Mouse (Mus musculus) liver, adult 2 months (tissue): ENCODE measurements around the gene Ccn5.
A peak's percentile ranks its signal among the peaks of the same experiment; 100 is the strongest.

ENCODE experiments used
- CTCF ChIP-seq: fragments of 200-500 bp; IDR thresholded peaks from 2 replicates; pipeline ENCODE4 v1.5.1; 2011; ENCODE audit warnings: low read depth, low read length, control low read depth
- POLR2A ChIP-seq: fragments of 200-500 bp; IDR thresholded peaks from 2 replicates; pipeline ENCODE4 v1.6.1; 2011; ENCODE audit warnings: low read length, control low read depth; ENCODE audit not compliant: insufficient read depth; ENCODE audit errors: extremely low read depth

DNA sequence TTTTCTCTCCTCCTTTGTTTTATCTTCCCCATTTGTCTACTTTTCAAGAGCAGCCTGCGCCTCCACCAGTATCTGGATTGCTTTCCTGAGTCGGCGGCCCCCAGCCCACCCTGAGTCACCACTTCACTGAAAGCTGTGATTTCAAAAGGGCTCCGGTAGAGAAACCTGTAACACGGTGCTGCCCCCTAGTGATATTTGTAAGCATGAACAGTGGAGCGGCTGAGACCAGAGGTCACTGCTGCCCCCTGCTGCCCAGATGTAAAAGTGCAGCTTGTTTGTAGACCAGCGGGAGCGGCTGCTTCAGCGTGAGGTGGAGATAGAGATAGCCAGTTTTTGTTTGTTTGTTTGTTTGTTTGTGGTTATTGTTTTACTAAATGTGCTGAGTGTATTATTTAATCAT is 17.4 kb downstream of the Ccn5 start:
- TF ChIP-seq CTCF (peak; percentile 99), POLR2A (no peak)
